9 mouse cellular contexts compared by ENCODE assay signal in the genomic region with DNA sequence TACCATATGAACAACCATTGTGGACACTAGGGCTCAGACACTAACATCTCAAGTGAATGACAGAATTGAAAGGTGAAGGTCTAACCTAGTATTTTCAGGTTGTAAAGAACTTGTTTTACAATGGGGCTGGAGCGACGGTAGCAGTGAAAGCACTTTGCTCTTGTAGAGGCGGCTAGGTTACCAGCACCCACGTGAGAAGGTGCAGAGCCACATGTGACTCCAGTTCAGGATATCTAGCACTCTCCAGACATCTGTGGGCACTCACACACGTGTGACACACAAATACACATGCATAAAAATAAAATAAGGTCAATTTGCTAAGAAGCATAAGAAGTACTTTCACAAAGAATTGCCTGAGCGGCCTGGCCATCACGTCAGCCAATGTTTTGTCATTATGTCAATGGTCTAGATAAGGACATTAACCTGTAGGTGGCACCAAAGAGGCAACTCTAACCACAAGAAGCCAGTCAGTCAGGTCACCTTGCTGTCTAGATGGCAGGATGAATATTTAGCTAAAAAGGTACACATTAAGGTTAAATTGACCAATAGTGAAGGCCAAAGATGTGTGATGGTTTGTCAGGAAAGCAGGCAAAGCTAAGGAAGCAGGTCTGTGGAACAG.
A peak's percentile ranks its signal among the peaks of the same experiment; 100 is the strongest.
DNase-seq lines count a peak whose midpoint lies in the region; ATAC-seq and TF ChIP-seq lines count a peak whose summit lies in the region.
"Had no signal": no experiment of that assay in that cellular context is flagged by ENCODE, and none has a peak within 500 bp of the region (broad histone marks: within the 10 kb centered on the region; RNA-seq: fewer than 3 reads in every experiment).

No protein-coding gene starts in this region.

- no peak overlapping the region for H3K4me2 ChIP-seq in forebrain, embryonic 11.5 days (ENCODE audit: low read depth, low read length, severe bottlenecking)
- H3K4me2 ChIP-seq in forebrain, embryonic 13.5 days, result no peak overlapping the region
- no peak overlapping the region for H3K4me2 ChIP-seq in liver, embryonic 14.5 days (ENCODE audit: low read depth)
- H3K4me2 ChIP-seq in stomach, embryonic 16.5 days (ENCODE audit: low read depth, low read length), result no peak overlapping the region
- H3K4me2 ChIP-seq: liver, embryonic 15.5 days had no signal

- TF ChIP-seq EP300 in liver, embryonic 14.5 days (IDR thresholded peaks at IDR 0.05; ENCODE audit: low read depth), result no peak

- 62% methylated on average over 7 of the region's 7 CpGs for WGBS in forebrain, embryonic 11.5 days
- 59% methylated on average over 7 of the region's 7 CpGs for WGBS in forebrain, embryonic 13.5 days
- WGBS in liver, embryonic 14.5 days (ENCODE audit: insufficient replicate concordance), result 46% methylated on average over 7 of the region's 7 CpGs
- 55% methylated on average over 7 of the region's 7 CpGs for WGBS in stomach, embryonic 16.5 days

- no peak for ATAC-seq in forebrain, embryonic 11.5 days (replicated peaks; ENCODE audit: low FRiP score)
- no peak for ATAC-seq in forebrain, embryonic 13.5 days
- no peak for ATAC-seq in liver, embryonic 14.5 days (ENCODE audit: insufficient read depth)
- ATAC-seq in stomach, embryonic 16.5 days (ENCODE audit: insufficient read depth, low FRiP score), result 0 out of 2 replicates have a peak, but pooled peaks have one; percentile 17

- peak; percentile 74 for TF ChIP-seq CTCF in liver, embryonic 14.5 days (IDR thresholded peaks at IDR 0.05; ENCODE audit: low read depth)

- no peak overlapping the region for H3K4me3 ChIP-seq in forebrain, embryonic 11.5 days (ENCODE audit: low read depth, low read length)
- H3K4me3 ChIP-seq in forebrain, embryonic 13.5 days, result no peak overlapping the region
- no peak overlapping the region for H3K4me3 ChIP-seq in liver, embryonic 14.5 days (ENCODE audit: insufficient read depth in 1 of 2, low read depth in 2 of 2, low read length in 2 of 2)
- no peak overlapping the region for H3K4me3 ChIP-seq in stomach, embryonic 16.5 days (replicated peaks; ENCODE audit: low read length)
- H3K4me3 ChIP-seq: liver, embryonic 15.5 days had no signal

- H3K27ac ChIP-seq in forebrain, embryonic 11.5 days (ENCODE audit: low read depth, low read length), result no peak overlapping the region
- H3K27ac ChIP-seq in forebrain, embryonic 13.5 days, result no peak overlapping the region
- no peak overlapping the region for H3K27ac ChIP-seq in liver, embryonic 14.5 days
- H3K27ac ChIP-seq in stomach, embryonic 16.5 days (ENCODE audit: low read length), result no peak overlapping the region
- H3K27ac ChIP-seq: liver, embryonic 15.5 days had no signal

- no peaks in the 10 kb centered on the region for H3K36me3 ChIP-seq in forebrain, embryonic 11.5 days (ENCODE audit: control insufficient read depth, insufficient read depth, low read length)
- no peaks in the 10 kb centered on the region for H3K36me3 ChIP-seq in forebrain, embryonic 13.5 days (ENCODE audit: poor library complexity, severe bottlenecking)
- H3K36me3 ChIP-seq in liver, embryonic 14.5 days (replicated peaks; ENCODE audit: control insufficient read depth, insufficient read depth, low read depth), result no peaks in the 10 kb centered on the region
- no peaks in the 10 kb centered on the region for H3K36me3 ChIP-seq in stomach, embryonic 16.5 days (ENCODE audit: control insufficient read depth, insufficient read depth, low read length)
- H3K36me3 ChIP-seq: liver, embryonic 15.5 days had no signal

- H3K27me3 ChIP-seq in forebrain, embryonic 11.5 days (ENCODE audit: control insufficient read depth, insufficient read depth, low read length), result no peaks in the 10 kb centered on the region
- H3K27me3 ChIP-seq in forebrain, embryonic 13.5 days, result no peaks in the 10 kb centered on the region
- no peaks in the 10 kb centered on the region for H3K27me3 ChIP-seq in liver, embryonic 14.5 days (ENCODE audit: control insufficient read depth, insufficient read depth, low read length)
- H3K27me3 ChIP-seq in stomach, embryonic 16.5 days (ENCODE audit: control insufficient read depth, insufficient read depth, low read length), result no peaks in the 10 kb centered on the region
- H3K27me3 ChIP-seq: liver, embryonic 15.5 days had no signal

- H3K9ac ChIP-seq in forebrain, embryonic 11.5 days (ENCODE audit: low read length), result no peak overlapping the region
- no peak overlapping the region for H3K9ac ChIP-seq in forebrain, embryonic 13.5 days
- no peak overlapping the region for H3K9ac ChIP-seq in liver, embryonic 14.5 days (replicated peaks)
- no peak overlapping the region for H3K9ac ChIP-seq in stomach, embryonic 16.5 days (ENCODE audit: low read length)
- H3K9ac ChIP-seq: liver, embryonic 15.5 days had no signal

- DNase-seq in forebrain, embryonic 11.5 days (ENCODE audit: low spot score), result peak; percentile 50
- DNase-seq in urinary bladder, postnatal 14 days (ENCODE audit: low spot score), result peak; percentile 46
- no peak for DNase-seq in urinary bladder, adult 2 months (ENCODE audit: low spot score)
- DNase-seq in embryo, embryonic 10.5 days (ENCODE audit: low spot score), result peak; percentile 85
- peak; percentile 87 for DNase-seq in induced T-regulatory cell, adult 2 months (ENCODE audit: low read depth)
- peak; percentile 60 to 62 (median 61) for DNase-seq in liver, embryonic 14.5 days (ENCODE audit: low read depth in 3 of 3, low spot score in 3 of 3)

- no peaks in the 10 kb centered on the region for H3K4me1 ChIP-seq in forebrain, embryonic 11.5 days (replicated peaks; ENCODE audit: control insufficient read depth, insufficient read depth, low read length)
- no peaks in the 10 kb centered on the region for H3K4me1 ChIP-seq in forebrain, embryonic 13.5 days
- H3K4me1 ChIP-seq in liver, embryonic 14.5 days (replicated peaks; ENCODE audit: control insufficient read depth in 2 of 2, insufficient read depth in 2 of 2, low read length in 1 of 2), result no peaks in the 10 kb centered on the region; a peak in 1 of 4 replicates
- no peaks in the 10 kb centered on the region; the same call in 1 of the 2 replicates for H3K4me1 ChIP-seq in stomach, embryonic 16.5 days (ENCODE audit: control insufficient read depth, insufficient read depth, low read length)

- H3K9me3 ChIP-seq in forebrain, embryonic 11.5 days (ENCODE audit: control insufficient read depth, low read length), result no peaks in the 10 kb centered on the region
- no peaks in the 10 kb centered on the region for H3K9me3 ChIP-seq in forebrain, embryonic 13.5 days (replicated peaks)
- no peaks in the 10 kb centered on the region for H3K9me3 ChIP-seq in liver, embryonic 14.5 days (ENCODE audit: control insufficient read depth, low read length)
- no peaks in the 10 kb centered on the region for H3K9me3 ChIP-seq in stomach, embryonic 16.5 days (replicated peaks; ENCODE audit: control insufficient read depth, low read length)
- H3K9me3 ChIP-seq: liver, embryonic 15.5 days had no signal
